Mouse (Mus musculus) liver, embryonic 14.5 days (tissue): ENCODE results near the gene Gbf1. TPM values are rescaled to one million over a fixed set of nuclear protein-coding genes. Genes with fewer than 3 reads are reported as not detected.

Experiments used
- ATAC-seq: fragments of 200-750 bp; cut with Nextera tagmentation; 2 replicates; pipeline ENCODE4 v1.8.0; 2017; ENCODE audit warnings: moderate number of reproducible peaks, mild to moderate bottlenecking, moderate library complexity; ENCODE audit not compliant: insufficient read depth
- DNase-seq, 3 experiments: peaks; one replicate each; pipeline ENCODE4 v3.0.0-alpha.2; 2012 to 2013; ENCODE audit warnings: low read depth in 3 of 3, low spot score in 3 of 3
- H3K27ac ChIP-seq: fragments of 300-500 bp; sonication (generic); 2 replicates; pipeline ENCODE4 v1.5.1; 2014; ENCODE audit warnings: moderate library complexity, mild to moderate bottlenecking, control low read depth, inconsistent platforms
- H3K27me3 ChIP-seq: fragments of 300-500 bp; sonication (generic); 2 replicates; pipeline ENCODE4 v1.6.1; 2014; ENCODE audit warnings: mild to moderate bottlenecking, low read length, moderate library complexity; ENCODE audit not compliant: control insufficient read depth, insufficient read depth
- H3K36me3 ChIP-seq: fragments of 300-500 bp; sonication (generic); replicated peaks from 2 replicates; pipeline ENCODE4 v1.6.1; 2014; ENCODE audit warnings: low read depth; ENCODE audit not compliant: control insufficient read depth, insufficient read depth
- H3K4me1 ChIP-seq, 2 experiments: fragments of 200-500 bp in 1 of 2; fragments of 300-500 bp in 1 of 2; sonication (generic) in 1 of 2; replicated peaks; 2 replicates each; pipeline ENCODE4 v1.6.1; 2012 to 2014; ENCODE audit warnings: antibody characterized with exemption in 1 of 2, inconsistent platforms in 1 of 2, low read length in 1 of 2; ENCODE audit not compliant: control insufficient read depth in 2 of 2, insufficient read depth in 2 of 2
- H3K4me2 ChIP-seq: fragments of 300-500 bp; sonication (generic); 2 replicates; pipeline ENCODE4 v1.6.1; 2014; ENCODE audit warnings: low read depth, mild to moderate bottlenecking, control low read depth, moderate library complexity
- H3K4me3 ChIP-seq, 2 experiments: fragments of 200-500 bp in 1 of 2; fragments of 300-500 bp in 1 of 2; sonication (generic) in 1 of 2; 2 replicates each; pipeline ENCODE4 v1.5.1; 2012 to 2014; ENCODE audit warnings: low read depth in 2 of 2, low read length in 2 of 2, mild to moderate bottlenecking in 2 of 2, control low read depth in 1 of 2, inconsistent platforms in 1 of 2, moderate library complexity in 1 of 2; ENCODE audit not compliant: insufficient read depth in 1 of 2
- H3K9ac ChIP-seq: fragments of 300-500 bp; sonication (generic); replicated peaks from 2 replicates; pipeline ENCODE4 v1.6.1; 2014; ENCODE audit warnings: mild to moderate bottlenecking, control low read depth, moderate library complexity
- H3K9me3 ChIP-seq: fragments of 300-500 bp; sonication (generic); 2 replicates; pipeline ENCODE4 v1.6.1; 2016; ENCODE audit warnings: low read length, mixed read lengths; ENCODE audit not compliant: control insufficient read depth
- CTCF ChIP-seq: IDR thresholded peaks from 2 replicates; pipeline ENCODE4 v1.5.1; 2016; ENCODE audit warnings: antibody characterized with exemption, low read depth, control low read depth
- EP300 ChIP-seq: IDR thresholded peaks from 2 replicates; pipeline ENCODE4 v1.6.1; 2016; ENCODE audit warnings: antibody characterized with exemption, low read depth
- WGBS: fragments of 180-500 bp; shearing (Covaris S2); extraction: QIAGEN DNeasy Blood & Tissue Kit; methylation state at CpG from one replicate; pipeline ENCODE4 v1.1.7; 2014; ENCODE audit not compliant: insufficient replicate concordance; 5-methylcytosine and 5-hydroxymethylcytosine counted together
- polyA plus RNA-seq, 2 experiments: library from polyadenylated mRNA; depleted of rRNA in 1 of 2; stranded (reverse) in 1 of 2; unstranded in 1 of 2; fragments of >200 nt; fragmentation: Nextera tagmentation in 1 of 2; extraction: Ambion mirVana in 1 of 2; gene quantifications; 2 replicates each; pipeline versions ENCODE4 v1.2.1 to v1.2.3; 2012 to 2014

The Gbf1 gene
- polyA plus RNA-seq, 2 experiments = 11.2 to 14.6 TPM

- no peak overlapping the region for H3K9ac ChIP-seq
- H3K36me3 ChIP-seq = peaks cover 8% of the 10 kb centered on the region
- TF ChIP-seq CTCF (peak; percentile 67), EP300 (no peak)
- no peak overlapping the region for H3K4me2 ChIP-seq
- H3K9me3 ChIP-seq = no peaks in the 10 kb centered on the region
- no peak overlapping the region for H3K4me3 ChIP-seq
- peak in 1 of 3 experiments; percentile 10 for DNase-seq
- H3K4me1 ChIP-seq = no peaks in the 10 kb centered on the region
- H3K27me3 ChIP-seq = no peaks in the 10 kb centered on the region
- H3K27ac ChIP-seq = no peak overlapping the region
- no peak for ATAC-seq
Observed at GRCm38 (mm10) chr19:46275307-46275706, 123.0 kb downstream of the Gbf1 start.

GRCm38 (mm10) chr19:46282081-46282849 is 130.0 kb downstream of the Gbf1 start:
- no peak for DNase-seq
- no peaks in the 10 kb centered on the region for H3K9me3 ChIP-seq
- no peak overlapping the region for H3K27ac ChIP-seq
- ATAC-seq = no peak
- 79% methylated on average over 11 of the region's 11 CpGs for whole genome bisulfite sequencing
- no peaks in the 10 kb centered on the region; the same call in none of the 2 replicates for H3K36me3 ChIP-seq
- no peak overlapping the region for H3K9ac ChIP-seq
- H3K4me3 ChIP-seq = no peak overlapping the region
- H3K4me1 ChIP-seq = no peaks in the 10 kb centered on the region
- H3K4me2 ChIP-seq = no peak overlapping the region
- peak; percentile 32 for TF ChIP-seq CTCF
- TF ChIP-seq EP300 = no peak
- no peaks in the 10 kb centered on the region for H3K27me3 ChIP-seq

- H3K36me3 ChIP-seq = no peaks in the 10 kb centered on the region; the same call in none of the 2 replicates
- H3K9ac ChIP-seq = no peak overlapping the region
- no peak overlapping the region for H3K4me2 ChIP-seq
- H3K9me3 ChIP-seq = no peaks in the 10 kb centered on the region
- no peaks in the 10 kb centered on the region for H3K27me3 ChIP-seq
- 82% methylated on average over 4 of the region's 4 CpGs for whole genome bisulfite sequencing
- TF ChIP-seq CTCF (no peak), EP300 (no peak)
- DNase-seq (no peak), ATAC-seq (no peak)
- no peaks in the 10 kb centered on the region for H3K4me1 ChIP-seq
- no peak overlapping the region for H3K4me3 ChIP-seq
- no peak overlapping the region for H3K27ac ChIP-seq
Observed at GRCm38 (mm10) chr19:46284686-46285085, 132.4 kb downstream of the Gbf1 start.

- H3K4me1 ChIP-seq = no peaks in the 10 kb centered on the region
- no peak for TF ChIP-seq EP300
- no peak for TF ChIP-seq CTCF
- no peaks in the 10 kb centered on the region; the same call in none of the 2 replicates for H3K36me3 ChIP-seq
- H3K4me2 ChIP-seq = no peak overlapping the region
- ATAC-seq (no peak), DNase-seq (no peak)
- H3K27me3 ChIP-seq = no peaks in the 10 kb centered on the region
- WGBS = 74% methylated on average over 7 of the region's 7 CpGs
- no peak overlapping the region for H3K4me3 ChIP-seq
- H3K9me3 ChIP-seq = no peaks in the 10 kb centered on the region
- H3K27ac ChIP-seq = no peak overlapping the region
- no peak overlapping the region for H3K9ac ChIP-seq
Observed at GRCm38 (mm10) chr19:46285631-46286030, 133.3 kb downstream of the Gbf1 start.

- no peak for DNase-seq
- H3K27ac ChIP-seq = no peak overlapping the region
- 84% methylated on average over 6 of the region's 6 CpGs for WGBS
- no peak overlapping the region for H3K4me2 ChIP-seq
- no peak overlapping the region for H3K4me3 ChIP-seq
- no peaks in the 10 kb centered on the region for H3K9me3 ChIP-seq
- H3K4me1 ChIP-seq = no peaks in the 10 kb centered on the region
- no peak for TF ChIP-seq CTCF
- no peak for TF ChIP-seq EP300
- no peaks in the 10 kb centered on the region for H3K27me3 ChIP-seq
- no peaks in the 10 kb centered on the region; the same call in none of the 2 replicates for H3K36me3 ChIP-seq
- ATAC-seq = no peak
- no peak overlapping the region for H3K9ac ChIP-seq
Observed at GRCm38 (mm10) chr19:46286047-46286446, 133.7 kb downstream of the Gbf1 start.
